Mouse (Mus musculus): ENCODE measurements around the gene Krt27.

Gene Krt27

DNA sequence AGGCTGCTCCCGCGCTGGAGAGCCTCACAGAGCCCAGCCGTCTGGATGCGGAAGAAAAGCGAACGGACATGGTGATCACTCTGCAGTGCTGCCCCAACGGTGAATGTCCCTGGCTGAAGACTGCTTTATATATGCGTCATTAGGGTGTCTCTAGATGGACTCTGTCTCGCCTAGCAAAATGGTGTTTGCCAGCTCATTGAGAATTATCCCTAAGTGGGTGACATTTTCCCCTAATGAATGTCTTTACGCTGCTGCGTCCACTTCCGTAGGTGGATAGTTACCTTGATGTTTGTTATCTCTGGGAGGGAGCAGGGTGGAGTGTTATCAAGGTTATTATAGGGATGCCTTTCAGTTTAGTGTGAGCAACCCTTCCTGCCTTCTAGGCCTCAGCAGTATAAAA, at the start of gene Krt27:
Gene Krt27, minus strand, starts transcription at position 101 of the 400 bp plus-strand sequence.
- DNase-seq (ENCODE audit: low spot score in 2 of 2): no peak

DNA sequence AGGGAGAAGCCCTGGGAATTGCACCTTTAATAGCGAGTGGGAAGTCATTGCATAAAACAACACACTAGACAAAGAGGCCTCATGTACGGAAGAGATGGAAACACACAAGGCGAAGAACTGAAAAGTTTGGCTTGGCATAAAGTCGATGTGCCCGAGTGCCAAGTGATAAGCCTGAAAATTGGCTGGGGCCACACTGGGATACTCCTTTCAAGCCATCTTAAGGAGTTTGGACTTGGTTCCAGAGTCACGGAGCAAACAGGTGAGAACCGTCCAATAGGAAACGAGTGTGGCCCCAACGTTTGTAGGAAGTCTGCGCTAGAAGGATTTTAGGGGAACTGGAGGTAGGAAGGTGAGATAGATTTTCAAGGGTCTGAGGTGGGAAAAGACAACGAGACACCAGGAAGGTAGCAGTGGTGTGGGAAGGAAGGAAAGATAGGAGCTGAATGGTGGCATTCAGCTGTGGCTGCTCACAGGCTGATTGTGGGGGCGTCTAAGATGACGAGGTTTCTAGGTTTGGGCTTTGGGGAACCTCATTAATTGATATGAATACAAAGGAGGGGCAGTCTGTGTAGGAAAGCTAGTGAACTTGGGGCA, 49.1 kb upstream of the Krt27 start:
- DNase-seq (ENCODE audit: low spot score in 2 of 2): no peak

DNA sequence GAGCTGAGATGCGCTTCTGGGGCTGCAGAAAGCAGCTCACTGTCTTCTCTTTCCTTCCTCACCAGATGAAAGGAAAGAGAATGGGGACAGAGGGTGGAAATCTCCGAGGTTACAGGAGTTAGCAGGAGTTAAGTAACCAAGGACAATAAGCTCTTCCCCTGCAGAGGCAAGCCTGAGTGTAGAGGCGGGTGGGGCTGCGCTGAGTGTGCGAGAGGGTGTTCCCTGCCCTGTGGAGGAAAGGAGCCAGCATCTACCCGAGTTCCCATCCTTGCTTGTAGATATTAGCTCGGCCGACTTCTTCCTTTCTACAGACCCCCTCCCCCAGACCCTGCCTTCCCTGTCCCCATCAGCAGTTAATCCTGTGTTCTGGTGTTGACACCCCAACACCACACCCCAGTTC, 47.9 kb upstream of the Krt27 start:
- DNase-seq (ENCODE audit: low spot score in 2 of 2): no peak

DNA sequence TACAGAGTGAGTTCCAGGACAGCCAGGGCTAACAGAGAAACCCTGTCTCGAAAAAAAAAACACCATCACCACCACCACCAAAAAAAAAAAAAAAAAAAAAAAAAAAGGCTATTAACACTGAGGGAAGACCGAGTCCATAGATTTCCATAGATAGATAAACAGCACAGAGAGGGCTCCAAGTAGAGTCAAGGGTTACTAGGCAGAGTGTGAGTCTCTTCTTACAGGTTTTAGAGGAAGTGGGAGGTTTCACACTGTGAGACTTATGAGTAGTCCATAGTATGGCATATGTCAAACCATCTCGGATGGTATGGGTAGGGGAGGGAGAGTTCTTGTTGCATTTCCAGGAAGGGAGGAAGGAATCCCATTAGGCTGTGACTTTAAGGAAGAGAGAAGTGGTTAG, 47.2 kb upstream of the Krt27 start:
- no peak for DNase-seq (ENCODE audit: low spot score in 2 of 2)

DNA sequence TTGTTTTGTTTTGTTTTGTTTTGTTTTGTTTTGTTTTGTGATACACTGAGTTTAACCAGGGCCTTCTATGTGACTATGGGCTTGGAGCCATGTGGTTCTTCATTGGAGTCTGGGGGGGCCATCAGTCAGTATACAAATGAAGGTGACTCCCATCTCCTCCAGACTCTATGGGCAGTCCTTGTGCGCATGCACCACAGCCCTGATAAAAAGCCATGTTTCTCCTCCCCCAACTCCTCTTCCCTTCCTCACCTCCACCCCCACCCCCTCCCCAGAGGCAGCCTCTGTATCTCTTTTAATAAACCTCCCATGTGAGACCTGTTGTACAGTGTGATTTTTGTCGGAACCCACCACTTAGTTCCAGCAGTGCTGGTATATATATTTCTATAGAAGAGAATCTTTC, 45.8 kb upstream of the Krt27 start:
- DNase-seq (ENCODE audit: low spot score in 2 of 2): no peak

DNA sequence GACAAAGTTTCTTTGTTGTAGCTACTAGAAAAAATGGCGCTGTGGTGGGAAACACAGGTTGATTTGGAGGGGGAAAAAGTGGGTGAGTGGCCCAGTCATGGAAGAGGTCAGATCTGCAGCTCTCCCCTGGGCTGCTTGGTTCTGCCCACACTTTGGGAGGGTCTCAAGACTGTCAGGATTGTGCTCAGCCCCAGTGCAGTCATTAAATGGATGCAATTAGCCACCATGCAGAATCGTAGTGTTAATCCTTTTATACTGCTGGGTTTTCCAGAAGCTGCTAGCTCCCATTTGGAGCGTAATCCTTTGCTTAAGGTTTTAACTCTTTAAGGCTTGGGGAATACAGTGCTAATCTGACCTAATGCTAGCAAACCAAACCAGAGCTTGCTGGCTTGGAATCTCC, 45.1 kb upstream of the Krt27 start:
- no peak for DNase-seq (ENCODE audit: low spot score in 2 of 2)

DNA sequence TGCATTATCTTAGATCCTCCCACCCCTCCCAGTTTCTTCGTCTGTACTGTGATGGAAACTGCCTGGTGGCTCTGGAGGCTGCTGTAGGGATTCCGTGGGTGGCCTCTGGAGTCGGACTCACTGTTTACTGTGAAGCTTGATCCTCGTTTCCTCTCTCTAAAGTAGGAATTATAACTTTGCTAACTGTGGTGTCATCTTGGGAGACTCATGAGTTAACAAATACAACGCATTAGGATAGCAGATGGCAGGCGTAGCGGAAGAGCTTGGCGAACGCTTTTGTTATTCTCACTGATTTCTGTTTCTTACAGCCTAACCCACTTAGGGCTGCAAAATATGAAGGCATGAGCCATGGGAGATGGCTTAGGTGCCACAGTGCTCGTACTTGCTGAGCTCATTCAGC, 41.6 kb upstream of the Krt27 start:
- no peak for DNase-seq (ENCODE audit: low spot score in 2 of 2)

DNA sequence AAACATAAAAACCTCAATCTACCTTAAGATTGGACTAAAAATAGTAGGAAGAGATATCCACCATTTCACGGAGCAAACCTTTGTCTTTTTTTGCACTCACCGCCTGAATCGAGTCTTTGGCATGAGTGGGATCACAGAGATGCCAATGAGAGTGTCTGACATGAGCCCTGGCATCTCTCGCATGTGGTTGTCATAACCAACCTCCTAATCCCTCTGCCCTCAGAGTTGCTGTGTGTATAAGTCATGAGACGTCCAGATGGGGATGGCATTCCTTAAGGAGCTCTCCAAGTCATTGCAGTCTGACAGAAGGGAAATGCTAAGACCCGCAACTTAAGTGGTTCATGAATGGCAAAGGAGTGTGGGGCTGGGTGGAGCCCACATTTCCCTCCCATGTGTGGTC, 40.5 kb upstream of the Krt27 start:
- DNase-seq (ENCODE audit: low spot score in 2 of 2): no peak

DNA sequence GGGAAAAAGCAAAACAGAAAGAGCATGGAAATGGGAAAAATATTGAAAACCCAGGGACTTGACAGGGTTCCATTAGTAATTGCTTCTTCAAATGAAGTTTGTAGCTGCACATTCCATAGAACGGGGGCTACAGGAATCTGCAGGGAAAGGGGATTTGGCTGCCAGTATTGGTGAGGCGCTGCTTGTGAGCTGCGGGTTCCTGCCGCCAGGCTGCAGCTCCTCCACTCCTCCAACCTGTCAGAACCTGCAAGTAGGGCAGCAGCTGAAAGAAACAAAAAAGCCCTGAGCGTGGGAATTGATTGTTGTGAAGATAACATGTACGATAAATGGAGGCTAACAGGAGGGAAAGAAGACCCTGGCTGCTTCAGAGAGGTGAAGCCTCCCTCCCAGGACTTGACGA, 40.0 kb upstream of the Krt27 start:
- no peak for DNase-seq (ENCODE audit: low spot score in 2 of 2)

DNA sequence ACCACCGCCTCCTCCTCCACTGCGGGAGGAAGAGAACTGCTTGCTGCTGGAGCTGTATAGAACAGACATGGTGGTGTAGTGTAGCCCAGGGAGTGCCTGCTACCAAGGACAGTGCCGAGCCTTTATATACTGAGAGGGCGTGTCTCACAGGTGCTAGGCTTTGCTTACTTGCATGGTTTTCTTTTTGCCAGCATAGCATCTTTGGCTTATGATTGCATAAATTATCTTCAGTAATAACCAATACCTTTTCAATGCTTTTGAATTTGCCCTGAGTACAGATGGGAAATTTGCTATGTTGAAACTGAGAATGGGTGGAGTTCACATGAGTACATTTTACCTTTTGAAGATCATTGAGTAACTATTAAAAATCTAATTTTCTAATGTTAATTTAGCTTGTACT, 38.4 kb upstream of the Krt27 start, which contains the start of gene Krt10:
Gene Krt10, minus strand, starts transcription at position 101 of the 400 bp plus-strand sequence.
- no peak for DNase-seq (ENCODE audit: low spot score in 2 of 2)

DNA sequence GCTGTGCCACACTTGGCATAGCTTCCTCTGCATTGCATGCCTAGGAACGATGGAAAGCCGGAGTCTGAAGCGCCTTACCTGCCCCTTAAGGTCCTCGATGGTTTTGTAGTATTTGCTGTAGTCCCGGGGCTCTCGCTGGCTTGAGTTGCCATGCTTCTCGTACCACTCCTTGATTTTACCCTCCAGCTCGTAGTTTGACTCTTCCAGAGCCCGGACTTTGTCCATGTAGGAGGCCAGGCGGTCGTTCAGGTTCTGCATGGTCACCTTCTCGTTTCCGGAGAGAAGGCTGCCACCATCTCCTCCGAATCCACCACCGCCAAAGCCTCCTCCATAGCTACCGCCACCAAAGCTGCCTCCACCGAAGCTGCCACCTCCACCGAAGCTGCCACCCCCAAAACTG, 37.8 kb upstream of the Krt27 start:
- no peak for DNase-seq (ENCODE audit: low spot score in 2 of 2)

DNA sequence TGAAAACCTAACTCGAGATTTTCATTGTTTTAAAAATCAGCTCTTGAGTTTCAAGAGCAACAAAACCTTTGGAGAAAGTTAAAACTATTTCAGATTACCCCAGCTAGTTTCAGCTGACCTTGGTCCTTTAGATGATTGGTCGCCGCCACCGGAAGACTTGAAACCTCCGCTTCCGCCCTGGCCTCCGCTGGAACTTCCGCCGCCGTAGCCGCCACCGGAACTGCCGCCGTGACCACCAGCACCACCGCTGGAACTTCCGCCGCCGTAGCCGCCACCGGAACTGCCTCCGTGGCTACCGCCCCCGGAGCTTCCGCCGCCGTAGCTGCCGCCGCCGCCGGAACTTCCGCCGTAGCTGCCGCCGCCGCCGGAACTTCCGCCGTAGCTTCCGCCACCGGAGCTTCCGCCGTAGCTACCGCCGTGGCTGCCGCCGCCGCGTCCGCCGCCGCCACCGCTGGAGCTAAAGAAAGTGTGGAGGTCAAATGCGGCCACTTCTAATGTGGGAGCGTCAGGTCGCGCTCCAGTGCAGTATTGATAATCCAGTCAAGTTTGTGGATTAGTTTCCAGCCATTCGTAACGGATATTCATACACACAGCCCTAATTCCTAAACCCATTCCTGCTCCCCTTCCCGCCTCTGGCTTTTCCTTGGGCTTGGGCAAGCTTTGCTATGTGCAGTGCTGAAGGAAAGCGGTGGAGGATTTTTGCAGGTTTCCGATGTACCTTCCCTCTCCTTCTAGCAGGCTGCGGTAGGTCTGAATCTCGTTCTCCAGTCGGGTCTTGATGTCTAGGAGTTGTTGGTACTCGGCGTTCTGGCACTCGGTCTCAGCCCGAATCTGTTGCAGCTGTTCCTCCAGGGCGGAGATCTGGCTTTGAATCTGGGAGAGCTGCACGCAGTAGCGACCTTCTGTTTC, 35.2 kb upstream of the Krt27 start:
- DNase-seq (ENCODE audit: low spot score in 2 of 2): peak; percentile 72 to 74

DNA sequence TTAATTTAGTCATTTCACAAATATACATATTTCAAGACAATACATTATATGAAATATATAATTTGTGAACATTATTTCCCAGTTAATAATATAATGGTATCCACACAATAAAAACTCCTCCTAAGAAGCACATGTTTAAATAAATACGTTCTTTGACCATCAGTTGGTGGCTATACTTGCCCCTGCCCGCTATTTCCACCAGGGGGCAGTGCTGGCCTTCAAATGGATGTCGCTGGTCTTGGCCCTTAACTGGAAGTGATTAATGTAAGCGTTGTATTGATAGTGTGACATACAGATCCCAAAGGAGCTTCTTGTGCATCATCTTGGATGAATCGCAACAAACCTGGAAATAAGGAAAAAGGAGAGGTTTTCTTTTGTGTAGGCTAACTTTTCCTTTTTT, 28.7 kb upstream of the Krt27 start:
- DNase-seq (ENCODE audit: low spot score in 2 of 2): peak; percentile 40 to 66

DNA sequence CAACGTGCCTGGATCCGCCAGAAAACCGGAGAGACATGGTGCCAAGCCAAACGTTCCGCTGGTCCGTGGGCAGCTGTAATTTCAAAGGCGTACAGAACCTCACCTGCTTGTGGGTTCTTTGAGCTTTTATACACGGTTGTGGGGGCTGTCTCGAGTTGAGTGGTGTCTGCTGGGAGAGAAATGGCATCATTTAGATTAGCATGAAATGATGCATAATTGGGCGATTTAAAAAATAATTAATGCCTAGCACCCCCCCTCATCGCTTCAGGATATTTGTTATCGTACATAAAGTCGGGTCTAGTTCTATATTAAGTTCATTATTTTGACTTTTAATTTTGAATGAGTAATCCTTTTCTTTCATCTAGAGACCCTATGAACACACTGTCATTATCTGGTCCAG, 23.9 kb upstream of the Krt27 start, which contains the start of gene Krt28:
Gene Krt28, minus strand, starts transcription at position 101 of the 400 bp plus-strand sequence.
- no peak for DNase-seq (ENCODE audit: low spot score in 2 of 2)

DNA sequence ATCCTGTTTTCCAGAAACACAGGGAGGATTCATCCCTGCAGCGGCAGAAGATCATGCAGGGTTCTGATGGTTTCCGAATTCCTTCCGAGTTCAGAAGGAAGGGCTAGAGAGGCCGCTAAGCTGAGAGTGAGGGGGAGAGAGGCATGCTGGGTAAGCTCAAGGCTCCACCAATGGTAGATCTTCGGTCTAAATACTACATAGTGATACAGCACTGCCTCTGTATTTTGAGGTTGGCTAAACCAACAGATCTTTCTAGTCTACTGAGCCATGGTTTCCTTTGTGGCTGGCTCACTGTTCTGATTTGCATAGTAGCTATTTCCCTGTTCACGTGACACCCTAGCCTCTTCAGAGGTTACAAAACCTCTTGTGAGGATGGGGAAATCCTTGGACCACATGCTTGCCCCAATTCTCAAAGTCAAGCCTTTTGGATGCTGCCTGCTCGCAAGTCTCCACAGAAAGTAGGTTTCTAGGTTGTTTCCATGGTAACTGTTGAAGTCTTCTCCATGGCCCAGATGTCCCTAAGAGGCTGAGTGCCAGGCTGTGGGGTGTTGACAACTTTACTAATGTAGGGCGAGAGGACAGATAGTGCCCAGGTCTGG, 19.0 kb upstream of the Krt27 start:
- DNase-seq (ENCODE audit: low spot score in 2 of 2): peak; percentile 31 to 57

DNA sequence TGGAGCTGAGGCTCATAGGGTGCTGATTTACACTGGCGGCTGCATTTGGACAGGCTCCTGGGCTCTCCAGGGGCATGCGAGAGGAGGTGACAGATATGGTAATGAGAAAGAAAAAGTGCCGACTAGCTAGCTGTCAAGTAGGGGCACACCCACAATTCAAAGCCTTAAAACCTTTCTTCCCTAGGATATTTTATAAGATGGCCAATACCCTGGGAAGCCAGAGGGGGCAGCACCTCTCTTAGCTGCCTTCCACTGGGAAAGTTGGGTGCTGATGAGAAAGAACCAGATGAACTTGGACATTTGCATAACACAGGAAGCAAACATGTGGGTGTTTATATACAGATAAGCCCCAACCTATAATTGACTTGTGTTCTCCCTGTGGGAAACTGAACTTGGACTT, 18.3 kb upstream of the Krt27 start:
- no peak for DNase-seq (ENCODE audit: low spot score in 2 of 2)

DNA sequence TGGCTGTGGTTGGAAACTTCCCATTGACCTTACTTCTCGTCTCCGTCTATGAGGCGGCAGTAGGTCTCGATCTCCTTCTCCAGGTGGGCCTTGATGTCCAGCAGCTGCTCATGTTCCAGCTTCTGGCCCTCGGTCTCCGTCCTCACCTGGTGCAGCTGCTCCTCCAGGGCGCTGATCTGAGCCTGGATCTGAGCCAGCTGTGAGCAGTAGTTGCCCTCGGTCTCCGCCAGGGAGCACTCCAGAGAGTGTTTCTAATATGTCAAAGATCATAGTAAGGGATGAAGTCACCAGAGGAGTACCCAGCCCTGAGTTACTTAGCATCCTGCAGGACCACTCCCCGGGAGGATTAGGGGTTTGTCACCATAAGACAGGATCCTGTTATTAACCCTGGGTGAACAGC, 15.9 kb upstream of the Krt27 start:
- DNase-seq (ENCODE audit: low spot score in 2 of 2): no peak

DNA sequence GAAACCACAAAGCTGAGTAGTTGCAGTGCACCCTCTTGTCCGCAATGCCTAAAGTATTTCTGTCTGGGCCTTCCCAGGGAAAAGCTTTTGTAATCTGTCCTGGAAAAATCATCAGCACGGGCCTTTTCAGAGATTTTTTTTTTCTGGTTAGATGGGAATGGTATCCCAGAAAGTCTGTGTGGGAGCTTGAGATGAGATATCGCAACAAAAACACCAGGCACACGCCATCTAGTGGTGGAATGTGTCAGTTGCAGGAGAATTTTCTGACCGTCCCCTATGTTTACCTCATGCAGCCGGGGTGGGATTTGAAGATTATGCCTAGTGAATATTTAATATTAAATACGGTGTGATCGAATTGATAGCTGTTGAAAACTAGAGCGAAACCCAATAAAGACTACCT, 13.5 kb upstream of the Krt27 start:
- peak in 1 of 2 experiments; percentile 28 for DNase-seq (ENCODE audit: low spot score in 2 of 2)

DNA sequence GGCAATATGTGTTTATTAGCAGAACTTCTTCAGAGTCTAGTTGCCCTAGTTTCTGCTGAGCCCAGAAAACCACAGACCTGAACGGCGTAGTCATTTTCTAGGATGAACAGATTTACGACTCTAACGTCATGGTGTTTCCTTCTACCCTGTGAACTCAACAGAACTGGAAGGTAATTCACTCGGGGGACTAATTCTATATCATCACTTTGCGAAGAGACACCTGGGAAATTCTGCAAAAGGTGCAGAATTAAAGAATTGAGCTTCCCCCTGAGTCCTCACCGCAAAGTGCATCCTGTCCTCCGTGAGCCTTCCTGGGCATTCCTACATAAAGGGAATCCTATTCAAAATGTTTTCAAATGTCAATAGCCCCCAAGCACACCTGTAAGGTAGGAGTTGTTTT, 10.5 kb upstream of the Krt27 start:
- DNase-seq (ENCODE audit: low spot score in 2 of 2): no peak

DNA sequence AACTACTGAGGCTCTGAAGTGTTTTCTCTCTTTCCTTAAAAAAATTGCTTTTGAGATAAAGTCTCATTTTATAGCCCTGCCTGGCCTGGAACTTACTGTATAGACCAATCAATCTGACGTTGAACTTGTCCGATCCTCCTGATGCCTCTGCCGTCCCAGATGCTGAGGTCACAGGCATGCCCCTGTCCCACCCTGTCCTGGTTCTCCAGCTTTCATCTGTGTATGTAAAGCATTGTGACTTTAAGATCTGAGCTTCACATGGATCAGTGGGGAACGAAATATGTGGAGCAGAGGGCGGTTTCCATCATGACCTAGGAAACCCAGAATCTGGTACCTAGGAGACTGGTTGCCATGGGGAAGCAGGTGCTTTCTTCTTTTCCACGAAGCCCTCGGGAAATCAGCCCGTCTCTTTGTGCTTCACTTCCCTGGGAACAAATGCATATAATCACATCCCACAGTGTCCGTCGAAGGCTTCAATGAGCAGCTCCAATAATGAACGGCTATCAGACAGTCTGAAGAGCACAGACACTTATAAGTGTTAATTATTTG, 11.5 kb downstream of the Krt27 start:
- no peak for DNase-seq (ENCODE audit: low spot score in 2 of 2)

DNA sequence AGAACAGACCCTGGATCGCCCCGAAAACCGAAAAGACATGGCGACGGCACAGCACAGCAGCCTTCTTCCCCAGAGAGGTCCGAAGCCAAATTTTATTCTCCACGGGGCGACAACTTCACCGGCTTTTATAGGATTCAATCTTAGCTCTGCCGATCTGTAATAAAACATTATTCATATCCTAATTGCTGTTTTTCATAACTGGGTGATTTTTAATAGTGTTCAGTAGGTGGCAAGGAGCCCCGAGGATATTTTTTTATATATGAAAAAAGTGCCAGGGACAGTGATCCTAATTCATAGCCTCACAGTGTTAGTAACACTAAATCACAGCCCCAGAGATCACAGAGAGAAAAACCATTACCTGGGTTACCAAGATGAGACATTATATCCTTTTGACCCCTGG, 13.0 kb downstream of the Krt27 start, which contains the start of gene Krt26:
Gene Krt26, minus strand, starts transcription at position 101 of the 400 bp plus-strand sequence.
- no peak for DNase-seq (ENCODE audit: low spot score in 2 of 2)

DNA sequence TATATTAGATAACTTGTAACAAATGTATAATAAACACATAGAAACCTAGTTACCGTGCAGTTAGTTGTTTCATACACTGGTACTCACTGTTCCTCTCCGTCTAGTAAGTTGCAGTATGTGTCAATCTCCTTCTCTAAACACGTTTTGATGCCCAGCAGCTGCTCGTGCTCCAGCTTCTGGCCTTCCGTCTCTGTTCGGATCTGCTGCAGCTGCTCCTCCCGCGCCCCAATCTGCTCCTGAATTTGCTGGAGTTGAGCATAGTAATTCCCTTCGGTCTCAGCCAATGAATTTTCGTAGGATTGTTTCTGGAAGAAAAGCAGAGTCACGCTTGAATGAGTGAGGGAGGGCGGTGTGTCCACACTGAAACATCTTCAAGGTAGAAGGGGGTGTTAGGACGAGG, 17.5 kb downstream of the Krt27 start:
- peak; percentile 32 to 39 for DNase-seq (ENCODE audit: low spot score in 2 of 2)
